Mouse (Mus musculus): ENCODE results near the gene Acy3.

DNA sequence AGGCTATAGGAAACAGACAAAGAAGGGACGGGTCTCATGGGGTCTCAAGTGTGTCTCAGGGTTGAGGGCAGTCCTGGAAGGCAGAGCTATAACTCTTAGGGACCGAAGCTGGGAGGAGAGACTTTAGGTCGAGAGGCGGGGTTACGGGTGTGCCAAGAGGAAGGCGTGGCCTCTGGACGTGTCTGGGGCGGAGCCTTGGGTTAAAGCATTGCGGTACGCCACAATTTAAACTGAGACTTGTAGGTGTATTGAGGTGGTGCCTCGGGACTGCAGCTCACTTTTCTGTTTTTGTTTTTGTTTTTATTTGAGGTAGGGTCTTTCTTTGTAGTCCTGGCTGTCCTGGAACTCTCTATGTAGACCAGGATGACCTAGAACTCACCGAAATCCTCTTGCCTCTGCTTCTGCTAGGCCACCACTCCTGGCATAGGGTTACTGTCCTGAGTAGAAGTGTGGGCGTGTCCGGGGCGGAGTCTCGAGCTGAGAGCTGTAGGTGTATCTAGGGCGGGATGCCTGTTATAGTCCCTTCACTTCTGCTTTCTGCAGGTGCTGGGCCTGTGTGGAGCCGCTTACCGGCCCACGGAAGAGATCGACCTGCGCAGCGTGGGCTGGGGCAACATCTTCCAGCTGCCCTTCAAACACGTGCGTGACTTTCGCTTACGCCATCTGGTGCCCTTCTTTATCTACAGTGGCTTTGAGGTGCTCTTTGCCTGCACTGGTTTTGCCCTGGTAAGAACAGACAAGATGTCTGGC, 43.2 kb upstream of the Acy3 start:
- no peak for TF ChIP-seq CTCF (IDR thresholded peaks at IDR 0.05; ENCODE audit: insufficient read depth, low read depth, low read length)
- no peak for TF ChIP-seq POLR2A (IDR thresholded peaks at IDR 0.05; ENCODE audit: insufficient read depth, low read depth, low read length)
